Mouse (Mus musculus): ENCODE measurements around the gene Tmem29.
"Not testable (repeated sequence)": the region's sequence is repeated elsewhere in the genome, so short reads cannot be mapped to it uniquely, and the experiment has no call there.

Gene Tmem29

DNA sequence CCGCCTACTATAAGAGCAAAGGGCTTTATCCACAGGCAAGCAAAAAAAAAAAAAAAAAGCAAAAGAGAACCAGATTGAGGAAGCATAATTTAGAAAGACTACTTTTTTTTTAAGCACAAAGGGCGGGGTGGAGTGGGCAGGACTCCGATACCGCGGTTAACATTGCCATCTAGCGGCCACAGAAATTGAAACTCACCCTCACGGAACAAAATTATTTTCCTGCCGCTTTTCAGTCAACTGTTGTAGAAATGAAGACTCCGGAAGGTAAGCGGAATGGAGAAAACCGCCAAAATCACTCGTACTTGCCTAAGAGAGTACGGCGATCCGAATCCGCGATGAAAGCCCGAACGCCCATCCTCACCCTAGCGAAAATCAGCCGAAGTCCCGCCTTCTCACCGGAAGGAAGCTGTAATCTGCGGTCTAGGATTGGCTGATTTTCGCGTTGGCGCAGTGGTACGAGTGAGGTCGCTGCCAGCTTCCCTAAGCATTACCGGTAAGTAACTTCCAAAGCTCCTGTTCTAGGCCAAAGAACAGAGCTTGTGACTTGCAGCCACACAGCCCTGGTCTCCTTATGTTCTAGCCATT lies at the start of gene Tmem29:
Gene Tmem29, minus strand, starts transcription at position 389 of the 585 bp plus-strand sequence.
- DNase-seq (ENCODE audit: low read depth), result peak; percentile 93

DNA sequence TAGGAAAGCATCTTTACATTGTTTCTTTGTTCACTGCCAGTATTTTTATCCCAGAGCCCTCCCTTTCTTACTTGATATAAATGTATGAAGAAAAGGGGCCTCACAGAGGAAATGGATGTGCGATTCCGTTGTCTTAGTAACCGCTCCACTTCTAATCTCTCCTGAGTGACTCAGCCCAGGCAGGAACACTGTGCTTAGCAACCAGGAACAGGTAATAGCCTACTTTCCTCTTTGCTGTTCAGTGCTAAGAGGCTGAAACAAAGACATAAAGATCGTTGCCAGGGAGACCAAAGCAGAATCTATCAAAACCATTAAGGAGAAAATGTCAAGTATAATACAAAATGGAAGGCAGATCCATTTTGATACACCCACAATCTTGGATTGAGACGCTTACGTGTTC lies 49.7 kb upstream of the Tmem29 start:
- DNase-seq (ENCODE audit: low read depth), result no peak

DNA sequence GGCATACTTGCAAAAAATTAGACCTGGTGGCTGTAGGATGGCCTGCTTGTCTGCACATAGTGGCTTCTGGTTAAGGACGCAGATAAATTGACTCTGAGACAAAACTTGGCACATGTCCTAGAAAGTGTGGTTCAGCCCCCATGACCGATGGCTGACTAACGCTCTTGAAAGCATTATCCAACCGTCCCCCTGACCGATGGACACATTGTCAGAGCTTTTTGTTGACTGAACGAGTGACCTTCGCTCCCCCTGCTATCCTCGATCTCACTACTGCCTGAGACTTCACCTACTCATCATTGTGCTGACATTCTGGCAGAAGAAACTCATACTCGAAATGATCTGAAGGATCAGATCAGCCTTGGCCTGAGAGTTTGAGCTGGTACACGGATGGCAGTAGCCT lies 28.9 kb upstream of the Tmem29 start:
- not testable (repeated sequence) for DNase-seq (ENCODE audit: low read depth)

DNA sequence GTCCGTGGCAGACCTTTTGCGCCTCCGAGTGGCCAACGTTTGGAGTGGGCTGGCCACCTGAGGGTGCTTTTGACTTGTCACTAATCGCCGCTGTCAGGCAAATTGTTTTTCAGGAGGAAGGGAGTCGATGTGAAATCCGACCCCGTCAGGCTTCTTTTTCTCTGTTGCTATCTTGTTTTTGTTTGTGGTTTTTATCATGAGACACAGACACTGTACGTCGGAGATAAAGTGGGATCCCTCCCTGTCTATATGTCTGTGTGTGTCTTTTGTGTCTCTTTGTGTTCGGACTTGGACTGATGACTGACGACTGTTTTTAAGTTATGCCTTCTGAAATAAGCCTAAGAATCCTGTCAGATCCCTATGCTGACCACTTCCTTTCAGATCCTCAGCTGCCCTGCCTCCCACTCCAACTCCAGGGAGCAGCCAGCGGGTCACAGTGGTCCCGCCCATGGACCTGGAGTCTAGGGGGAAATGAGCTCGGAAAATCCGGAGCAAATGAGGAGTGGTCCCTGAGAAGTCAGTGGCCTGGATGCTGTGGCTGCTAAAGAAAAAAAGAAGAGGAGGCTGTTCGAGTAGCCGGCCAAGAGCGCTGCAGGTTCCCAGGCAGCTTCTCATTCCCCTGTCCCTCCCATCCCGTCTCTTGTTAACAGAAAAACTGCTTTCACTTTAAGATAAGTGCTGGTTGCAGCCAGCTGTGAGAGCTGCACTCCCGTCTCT lies 27.5 kb upstream of the Tmem29 start:
- not testable (repeated sequence) for DNase-seq (ENCODE audit: low read depth)

DNA sequence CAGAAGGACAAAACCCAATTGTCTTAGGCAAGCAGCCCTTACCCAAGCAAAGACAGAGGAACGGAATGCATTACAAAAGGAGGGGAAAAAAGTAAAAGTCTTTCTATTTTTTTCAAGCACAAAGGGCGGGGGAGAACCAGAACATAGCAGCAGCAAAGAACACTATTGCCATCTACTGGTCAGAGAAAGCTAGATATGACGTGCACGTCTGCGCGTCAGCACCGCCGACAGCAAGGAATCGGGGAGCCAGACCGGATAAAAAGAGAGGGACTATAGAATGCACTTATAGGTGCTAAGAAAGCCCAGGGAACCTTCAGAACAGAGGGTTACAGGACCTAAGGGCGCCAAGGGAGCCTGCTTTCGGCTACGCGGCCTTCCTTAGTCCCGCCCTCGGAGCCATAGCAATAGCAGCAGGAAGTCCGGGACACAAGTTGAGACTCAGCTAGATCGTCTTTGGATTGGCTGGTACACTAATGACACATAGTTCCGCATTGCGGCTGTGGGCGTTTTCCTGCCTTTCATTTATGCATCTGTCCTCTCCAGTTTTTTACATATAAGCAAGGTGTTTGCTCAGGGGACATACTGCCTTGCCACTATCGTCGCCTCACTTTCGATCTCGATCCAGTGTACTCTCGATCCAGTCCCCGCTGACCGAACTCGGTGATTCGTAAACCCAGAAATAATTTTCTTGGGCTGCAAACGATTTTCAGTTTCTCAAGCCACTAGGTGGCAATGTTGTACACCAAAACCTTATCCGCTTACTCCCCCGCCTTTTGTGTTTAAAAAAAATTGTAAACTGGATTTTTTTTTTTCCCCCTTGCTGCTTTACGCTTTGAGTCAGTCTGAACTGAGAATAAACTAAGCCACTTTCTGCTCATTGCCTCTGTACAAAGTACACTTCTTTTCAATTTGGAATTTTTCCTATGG lies 19.2 kb upstream of the Tmem29 start:
- DNase-seq (ENCODE audit: low read depth), result peak; percentile 94

DNA sequence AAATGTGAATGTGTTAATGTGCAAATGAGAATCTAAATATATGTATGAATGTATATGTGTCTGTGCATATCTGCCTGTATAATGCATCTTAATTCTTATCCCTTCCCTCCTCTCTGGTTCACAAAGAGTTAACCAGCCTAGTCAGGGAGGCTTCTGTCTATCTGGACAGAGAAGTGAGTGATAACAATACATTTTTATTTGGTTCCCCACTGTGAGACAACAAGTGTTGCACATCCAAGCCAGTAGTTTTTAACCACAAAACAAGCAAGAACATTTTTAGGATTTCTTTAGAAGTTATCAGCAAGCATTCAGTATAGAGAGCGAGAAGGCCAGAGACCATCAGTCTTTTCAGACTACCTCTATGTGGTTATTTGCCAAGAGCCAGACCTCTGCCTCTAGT lies 12.5 kb upstream of the Tmem29 start:
- no peak for DNase-seq (ENCODE audit: low read depth)

DNA sequence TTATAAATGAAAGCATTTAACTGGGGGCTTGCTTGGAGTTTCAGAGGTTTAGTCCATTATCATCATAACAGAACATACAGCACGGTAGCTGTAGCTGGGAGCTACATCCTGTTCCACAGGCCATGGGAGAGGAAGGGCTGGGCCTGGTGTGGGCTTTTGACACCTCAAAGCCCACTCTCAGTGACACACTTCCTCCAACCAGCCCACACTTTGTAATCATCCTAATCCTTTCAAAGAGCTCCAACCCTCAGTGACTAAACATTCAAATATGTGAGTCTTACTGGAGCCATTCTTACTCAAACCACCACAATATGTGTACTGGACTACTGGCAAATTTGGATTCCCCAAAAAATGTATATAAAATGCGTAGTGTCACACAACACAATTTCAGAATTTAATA lies 9.3 kb upstream of the Tmem29 start:
- DNase-seq (ENCODE audit: low read depth), result peak; percentile 42

DNA sequence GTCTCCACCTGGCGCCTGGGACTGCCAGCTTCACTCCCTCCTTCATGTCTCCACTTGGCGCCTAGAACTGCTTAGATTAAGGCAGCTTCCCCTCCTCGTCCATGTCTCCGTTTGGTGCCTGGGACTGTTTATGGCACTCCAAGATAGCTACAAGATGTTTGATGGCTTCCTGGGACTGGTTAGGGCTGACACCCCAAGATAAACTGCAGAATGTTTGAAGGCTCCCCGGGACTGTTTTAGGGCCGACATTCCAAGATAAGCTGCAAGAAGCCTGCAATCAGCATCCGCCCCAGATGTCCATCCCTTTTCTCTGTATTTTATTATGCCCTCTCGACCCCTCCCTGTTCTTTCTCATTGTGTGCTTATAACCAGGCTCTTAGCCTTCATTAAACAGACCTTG lies 7.9 kb upstream of the Tmem29 start:
- not testable (repeated sequence) for DNase-seq (ENCODE audit: low read depth)

DNA sequence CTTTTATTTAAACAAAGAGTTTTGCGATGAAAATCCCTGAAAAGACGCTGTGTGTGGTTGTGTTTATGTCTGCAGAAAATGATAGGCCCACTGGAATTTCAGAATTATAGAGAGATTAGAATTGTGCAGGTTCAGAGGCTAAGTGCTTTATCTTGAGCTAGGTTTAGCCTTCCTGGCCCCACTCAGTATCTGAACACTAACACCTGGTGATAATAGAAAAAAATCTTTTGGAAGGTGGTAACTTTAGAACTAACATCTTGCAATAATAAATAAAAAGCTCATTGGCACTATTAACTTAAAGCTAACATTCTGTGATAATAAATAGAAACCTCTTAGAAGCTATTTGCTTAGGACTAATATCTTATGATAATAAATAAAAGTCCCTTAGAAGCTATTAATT lies 1.2 kb upstream of the Tmem29 start:
- no peak for DNase-seq (ENCODE audit: low read depth)

DNA sequence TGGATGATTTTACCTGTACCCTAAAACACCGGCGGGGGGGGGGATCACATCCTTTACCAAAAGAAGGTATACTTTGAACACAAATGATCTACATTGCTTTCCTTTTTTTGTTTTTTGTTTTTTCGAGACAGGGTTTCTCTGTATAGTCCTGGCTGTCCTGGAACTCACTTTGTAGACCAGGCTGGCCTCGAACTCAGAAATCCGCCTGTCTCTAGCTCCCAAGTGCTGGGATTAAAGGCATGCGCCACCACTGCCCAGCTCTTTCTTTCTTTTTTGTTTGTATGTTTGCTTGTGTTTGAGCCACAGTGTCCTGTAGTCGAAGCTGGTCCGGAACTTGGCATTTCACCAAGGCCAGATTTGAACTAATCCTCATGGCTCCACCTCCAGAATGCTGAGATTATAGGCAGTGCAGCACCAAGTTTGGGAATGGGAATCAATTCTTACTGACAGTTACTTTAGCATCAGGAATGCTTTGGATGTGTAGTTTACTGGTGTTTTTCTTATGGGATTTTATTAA lies 515 bp upstream of the Tmem29 start:
- DNase-seq (ENCODE audit: low read depth), result peak; percentile 6

DNA sequence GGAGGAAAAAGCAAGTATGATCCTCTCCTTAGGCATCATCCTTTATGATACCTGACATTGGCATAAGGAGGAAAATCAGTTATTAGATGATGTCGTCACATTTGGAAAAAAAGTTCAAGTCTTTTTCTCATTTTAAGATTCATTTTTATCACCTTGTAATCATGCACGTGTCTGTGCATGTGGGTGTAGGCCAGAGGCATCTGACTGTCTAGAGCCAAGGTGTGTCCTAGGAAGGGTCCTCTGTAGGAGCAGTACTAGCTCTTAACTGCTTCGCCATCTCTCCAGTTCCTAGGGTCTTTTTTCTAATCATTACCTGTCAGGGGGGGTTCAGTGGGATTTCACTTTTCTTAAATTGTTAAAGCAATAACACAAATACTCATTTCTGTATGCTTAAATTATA lies 818 bp downstream of the Tmem29 start:
- DNase-seq (ENCODE audit: low read depth), result no peak

DNA sequence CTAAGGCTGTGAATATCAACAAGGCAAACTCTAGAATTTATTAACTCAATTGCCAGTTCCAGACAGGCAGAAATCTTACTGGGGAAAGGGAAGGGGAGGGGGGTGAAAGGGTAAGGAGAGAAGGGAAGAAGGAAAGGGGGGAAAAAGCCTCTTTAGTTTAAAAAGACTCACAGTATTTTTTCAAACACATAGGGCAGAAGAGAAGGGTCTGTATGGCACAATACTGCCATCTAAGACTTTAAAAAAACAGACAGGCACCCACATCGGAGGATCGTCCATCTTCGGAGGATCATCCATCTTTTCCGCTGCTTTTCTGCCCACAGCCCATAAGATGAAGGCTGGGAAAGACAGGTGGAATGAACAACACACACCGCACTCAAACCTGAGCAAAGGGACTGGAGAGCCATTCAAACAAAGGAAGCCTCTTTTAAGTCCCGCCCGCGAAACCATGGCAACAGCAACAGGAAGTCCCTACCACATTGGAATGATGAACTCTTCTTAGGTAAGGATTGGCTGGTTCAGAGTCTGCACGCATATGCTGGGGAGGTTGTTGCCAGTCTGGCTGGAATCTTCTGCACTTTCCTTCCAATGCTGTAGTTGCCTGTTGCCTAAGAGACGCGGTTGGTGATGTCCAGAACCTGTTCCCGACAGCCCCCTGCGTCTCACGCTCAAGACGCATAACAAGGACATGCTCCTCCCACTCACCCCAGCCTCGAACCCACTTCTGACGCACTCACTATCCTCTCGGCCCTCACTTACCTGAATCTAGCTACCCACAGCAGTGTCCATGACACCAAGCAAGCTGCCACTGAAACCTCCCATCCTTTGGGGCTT lies 18.2 kb downstream of the Tmem29 start:
- no peak for DNase-seq (ENCODE audit: low read depth)

DNA sequence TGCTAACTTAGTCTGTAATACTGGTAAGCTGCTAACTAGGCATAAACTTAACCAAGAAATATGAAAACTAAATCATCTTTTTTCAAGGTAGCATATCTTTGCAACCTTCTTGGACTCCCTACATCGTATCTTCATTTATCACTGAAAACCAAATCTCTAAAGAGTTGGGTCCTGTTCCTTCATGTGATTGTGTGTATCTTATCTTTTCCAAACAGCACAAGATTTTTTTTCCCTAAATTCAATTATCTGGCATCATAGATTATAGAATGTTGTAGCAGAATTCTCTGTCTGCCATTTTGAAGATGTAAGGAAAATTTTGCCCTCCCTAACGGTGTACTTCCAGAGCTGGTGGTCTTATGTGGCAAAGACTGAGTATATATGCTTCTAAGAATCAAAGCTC lies 22.6 kb downstream of the Tmem29 start:
- no peak for DNase-seq (ENCODE audit: low read depth)

DNA sequence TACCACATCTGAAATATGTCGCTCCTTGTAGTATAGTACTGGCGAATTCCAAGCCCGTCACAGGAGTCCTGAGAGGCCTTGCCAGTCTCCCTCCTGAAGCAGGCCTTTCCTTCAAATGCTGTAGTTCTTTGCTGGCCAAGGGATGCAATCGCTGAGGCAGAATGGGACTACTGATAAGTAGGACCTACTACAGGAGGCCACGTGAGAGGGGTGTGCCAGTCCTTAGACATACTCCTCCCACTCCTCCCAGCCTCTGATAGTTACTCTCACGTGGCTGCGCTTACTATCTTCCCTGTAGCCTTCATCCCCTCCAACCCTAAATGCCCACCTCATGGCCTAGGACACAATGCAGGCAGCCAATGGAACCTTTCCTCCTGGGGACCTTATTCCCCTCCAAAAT lies 23.6 kb downstream of the Tmem29 start:
- no peak for DNase-seq (ENCODE audit: low read depth)

DNA sequence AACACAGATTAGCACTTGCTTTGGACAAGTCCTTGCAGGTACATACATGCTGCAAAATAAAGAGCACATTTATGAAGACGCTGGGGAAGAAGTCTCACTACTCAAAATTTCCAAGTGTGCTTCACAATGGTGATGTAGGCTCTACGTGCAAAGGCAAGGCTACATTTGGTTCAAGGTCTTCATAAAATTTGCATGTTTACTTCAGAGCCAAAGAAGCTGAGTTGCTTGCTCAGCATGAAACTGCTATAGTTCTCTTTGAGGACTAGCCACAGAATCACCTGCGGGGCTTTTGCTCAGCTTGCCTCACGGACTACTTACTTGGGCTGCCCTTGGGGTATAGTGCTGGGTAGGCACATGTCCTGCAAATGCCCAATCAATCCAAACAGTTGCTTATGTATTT lies 45.4 kb downstream of the Tmem29 start:
- no peak for DNase-seq (ENCODE audit: low read depth)
